Mouse (Mus musculus) forebrain, embryonic 14.5 days (tissue): ENCODE data around the gene Aff4. TPM values are rescaled to one million over a fixed set of nuclear protein-coding genes. Genes with fewer than 3 reads are reported as not detected.

Source experiments
- ATAC-seq: fragments of 200-750 bp; cut with Nextera tagmentation; 2 replicates; pipeline ENCODE4 v1.8.0; 2017; ENCODE audit warnings: mild to moderate bottlenecking, moderate library complexity
- DNase-seq: peaks from one replicate; pipeline ENCODE4 v3.0.0-alpha.2; 2015; ENCODE audit warnings: low spot score
- H3K27ac ChIP-seq: fragments of 300-500 bp; sonication (generic); 2 replicates; pipeline ENCODE4 v1.5.1; 2014; ENCODE audit warnings: low read depth, mild to moderate bottlenecking, control low read depth, low read length, moderate library complexity
- H3K27me3 ChIP-seq: fragments of 300-500 bp; sonication (generic); replicated peaks from 2 replicates; pipeline ENCODE4 v1.6.1; 2014; ENCODE audit warnings: low read length, control low read depth, mixed read lengths; ENCODE audit not compliant: control insufficient read depth, insufficient read depth
- H3K36me3 ChIP-seq: fragments of 300-500 bp; sonication (generic); 2 replicates; pipeline ENCODE4 v1.6.1; 2014; ENCODE audit warnings: low read length, control low read depth; ENCODE audit not compliant: control insufficient read depth, insufficient read depth
- H3K4me1 ChIP-seq: fragments of 300-500 bp; sonication (generic); 2 replicates; pipeline ENCODE4 v1.6.1; 2014; ENCODE audit warnings: antibody characterized with exemption, low read length, control low read depth; ENCODE audit not compliant: control insufficient read depth, insufficient read depth
- H3K4me2 ChIP-seq: fragments of 300-500 bp; sonication (generic); 2 replicates; pipeline ENCODE4 v1.6.1; 2014; ENCODE audit warnings: mild to moderate bottlenecking, control low read depth, low read length
- H3K4me3 ChIP-seq: fragments of 300-500 bp; sonication (generic); 2 replicates; pipeline ENCODE4 v1.5.1; 2014; ENCODE audit warnings: low read depth, low read length, control low read depth
- H3K9ac ChIP-seq: fragments of 300-500 bp; sonication (generic); 2 replicates; pipeline ENCODE4 v1.6.1; 2014; ENCODE audit warnings: mild to moderate bottlenecking, low read length, control low read depth, moderate library complexity
- H3K9me3 ChIP-seq: fragments of 300-500 bp; sonication (generic); replicated peaks from 2 replicates; pipeline ENCODE4 v1.6.1; 2016; ENCODE audit warnings: low read length, control low read depth, mixed read lengths; ENCODE audit not compliant: control insufficient read depth
- WGBS: fragments of 180-500 bp; shearing (Covaris S2); extraction: QIAGEN DNeasy Blood & Tissue Kit; methylation state at CpG from one replicate; pipeline ENCODE4 v1.1.7; 2014; 5-methylcytosine and 5-hydroxymethylcytosine counted together
- polyA plus RNA-seq: library from polyadenylated mRNA; unstranded; fragments of >200 nt; fragmentation: Nextera tagmentation; extraction: Ambion mirVana; gene quantifications from 2 replicates; pipeline ENCODE4 v1.2.1, GENCODE M21; 2014

The Aff4 gene
- polyA plus RNA-seq, 1 experiment from 2014 or later: 69.4 TPM

DNA sequence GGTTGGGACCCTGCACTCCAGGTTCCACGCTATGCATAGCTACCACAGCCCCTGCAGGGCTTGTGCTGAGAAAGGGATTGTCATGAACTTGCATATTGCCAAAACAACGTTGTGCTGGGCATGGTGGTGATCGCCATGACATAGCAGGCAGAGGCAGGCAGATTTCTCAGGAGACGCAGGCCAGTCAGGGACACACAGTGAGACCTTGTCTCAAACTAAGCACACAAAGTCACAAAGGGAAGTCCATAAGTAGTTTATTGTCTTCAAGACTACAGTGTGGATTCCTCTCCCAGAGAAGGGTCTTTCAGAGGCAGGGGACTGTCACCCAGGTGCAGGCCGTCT lies 78.1 kb downstream of the Aff4 start:
- no peak overlapping the region for H3K9ac ChIP-seq
- H3K4me3 ChIP-seq: no peak overlapping the region
- DNase-seq: no peak
- no peak overlapping the region for H3K4me2 ChIP-seq
- no peaks in the 10 kb centered on the region for H3K9me3 ChIP-seq
- peaks cover 7% of the 10 kb centered on the region for H3K36me3 ChIP-seq
- H3K4me1 ChIP-seq: peaks cover 8% of the 10 kb centered on the region; the same call in 1 of the 2 replicates
- no peak for ATAC-seq
- no peaks in the 10 kb centered on the region for H3K27me3 ChIP-seq
- no peak overlapping the region for H3K27ac ChIP-seq
- 92% methylated on average over 5 of the region's 5 CpGs for WGBS

GRCm38 (mm10) chr11:53429182-53429581 lies 78.5 kb downstream of the Aff4 start:
- Histone ChIP-seq H3K27me3 (no peaks in the 10 kb centered on the region), H3K4me1 (peaks cover 8% of the 10 kb centered on the region; the same call in 1 of the 2 replicates), H3K27ac (no peak overlapping the region), H3K9ac (no peak overlapping the region), H3K9me3 (no peaks in the 10 kb centered on the region), H3K36me3 (peaks cover 7% of the 10 kb centered on the region), H3K4me2 (peak overlapping the region; percentile 92), H3K4me3 (no peak overlapping the region)
- ATAC-seq (no peak), DNase-seq (no peak)

DNA sequence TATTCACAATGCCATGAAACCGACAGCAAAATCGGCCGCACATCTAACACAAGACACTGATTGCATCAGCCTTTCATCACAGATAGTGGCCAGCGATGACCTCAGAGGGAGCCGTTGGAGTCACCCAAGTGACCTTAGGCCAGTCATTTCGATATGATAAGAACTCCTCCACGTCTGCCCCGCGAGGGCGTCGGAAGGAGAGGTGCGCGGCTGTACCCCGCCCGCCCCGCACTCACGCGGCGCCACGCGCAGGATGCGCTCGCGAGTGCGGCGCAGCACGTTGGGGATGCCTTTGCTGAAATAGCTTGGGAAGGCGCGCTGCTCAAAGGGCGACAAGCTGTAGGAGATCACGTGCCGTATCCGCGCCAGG lies 79.7 kb downstream of the Aff4 start:
- Histone ChIP-seq H3K36me3 (peaks cover 7% of the 10 kb centered on the region), H3K4me2 (peak overlapping the region; percentile 92), H3K27ac (peak overlapping the region; percentile 66), H3K9ac (peak overlapping the region; percentile 88), H3K27me3 (no peaks in the 10 kb centered on the region), H3K4me3 (peak overlapping the region; percentile 92), H3K4me1 (peaks cover 8% of the 10 kb centered on the region; the same call in 1 of the 2 replicates), H3K9me3 (no peaks in the 10 kb centered on the region)
- ATAC-seq: peak; percentile 51; the same call in 1 of the 2 replicates
- DNase-seq: no peak
- under 1% methylated on average over 34 of the region's 34 CpGs for WGBS

- H3K4me2 ChIP-seq: peak within 1 kb of the TSS; percentile 92
- peak; percentile 97 for ATAC-seq
- peaks cover 8% of the 10 kb centered on the region; the same call in 1 of the 2 replicates for H3K4me1 ChIP-seq
- H3K27me3 ChIP-seq: no peaks in the 10 kb centered on the region
- peak within 1 kb of the TSS; percentile 88 for H3K9ac ChIP-seq
- H3K27ac ChIP-seq: peak within 1 kb of the TSS; percentile 67
- H3K9me3 ChIP-seq: no peaks in the 10 kb centered on the region
- peak within 1 kb of the TSS; percentile 92 for H3K4me3 ChIP-seq
- peak; percentile 100 for DNase-seq
- WGBS: under 1% methylated on average over 44 of the region's 44 CpGs
- peaks cover 7% of the 10 kb centered on the region for H3K36me3 ChIP-seq
Measured at GRCm38 (mm10) chr11:53430670-53431346, 80.2 kb downstream of the Aff4 start, which contains the start of the genes Uqcrq and Gdf9. Uqcrq (minus strand) TSS chr11:53430831. Gdf9 (plus strand) TSS chr11:53431023.

DNA sequence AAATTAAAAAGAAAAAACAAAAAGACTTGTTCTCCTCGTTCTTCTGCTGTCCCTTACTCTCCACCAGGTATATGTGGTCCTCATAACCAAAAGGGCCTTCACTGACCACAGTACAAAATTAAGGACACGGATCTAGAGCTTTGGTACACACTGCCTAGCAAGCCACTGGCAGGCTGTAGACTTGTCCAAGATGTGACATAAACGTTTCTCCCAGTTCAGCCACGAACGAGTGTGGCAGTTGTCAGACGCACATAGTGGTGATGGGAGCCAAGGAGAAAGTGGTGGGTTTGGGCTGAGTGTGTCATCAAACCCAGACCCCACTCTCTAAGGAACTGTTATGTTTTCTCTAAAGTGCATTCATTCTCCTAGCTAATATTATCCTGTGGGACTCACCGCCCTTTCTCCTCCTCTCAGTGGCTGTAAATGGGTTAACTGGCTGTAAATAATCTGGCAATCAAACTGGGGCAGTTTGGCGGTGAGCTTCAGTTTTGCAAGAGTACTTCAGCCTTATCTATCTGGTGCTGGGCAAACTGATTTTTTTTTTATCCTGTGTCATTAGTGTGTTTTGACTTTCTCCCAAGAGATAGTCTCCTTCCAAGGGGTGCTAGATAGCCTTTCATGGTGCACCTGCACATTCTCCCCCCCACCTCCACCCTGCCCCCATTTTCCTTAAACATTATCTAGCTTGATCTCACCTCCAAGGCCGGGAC lies 80.9 kb downstream of the Aff4 start:
- no peak for DNase-seq
- H3K4me2 ChIP-seq: peak overlapping the region; percentile 56
- 14% methylated on average over 9 of the region's 9 CpGs for WGBS
- H3K27ac ChIP-seq: peak overlapping the region; percentile 67
- H3K4me1 ChIP-seq: peaks cover 8% of the 10 kb centered on the region; the same call in 1 of the 2 replicates
- H3K27me3 ChIP-seq: no peaks in the 10 kb centered on the region
- H3K4me3 ChIP-seq: peak overlapping the region; percentile 92
- no peaks in the 10 kb centered on the region for H3K9me3 ChIP-seq
- ATAC-seq: peak; percentile 53
- H3K9ac ChIP-seq: peak overlapping the region; percentile 52
- H3K36me3 ChIP-seq: peaks cover 7% of the 10 kb centered on the region

- no peak for DNase-seq
- 77% methylated on average over 6 of the region's 6 CpGs for WGBS
- Histone ChIP-seq H3K9me3 (no peaks in the 10 kb centered on the region), H3K27me3 (no peaks in the 10 kb centered on the region), H3K4me2 (no peak overlapping the region), H3K27ac (no peak overlapping the region), H3K9ac (no peak overlapping the region), H3K36me3 (peaks cover 7% of the 10 kb centered on the region), H3K4me1 (peaks cover 8% of the 10 kb centered on the region; the same call in 1 of the 2 replicates), H3K4me3 (no peak overlapping the region)
- no peak for ATAC-seq
Measured at GRCm38 (mm10) chr11:53433057-53433456, 82.4 kb downstream of the Aff4 start.

GRCm38 (mm10) chr11:53435504-53435903 lies 84.9 kb downstream of the Aff4 start:
- Histone ChIP-seq H3K9me3 (no peaks in the 10 kb centered on the region), H3K4me2 (no peak overlapping the region), H3K27me3 (no peaks in the 10 kb centered on the region), H3K4me3 (no peak overlapping the region), H3K9ac (no peak overlapping the region), H3K27ac (no peak overlapping the region), H3K4me1 (peaks cover 2% of the 10 kb centered on the region; the same call in 1 of the 2 replicates), H3K36me3 (no peaks in the 10 kb centered on the region)
- 87% methylated on average over 8 of the region's 8 CpGs for WGBS
- DNase-seq (no peak), ATAC-seq (no peak)

DNA sequence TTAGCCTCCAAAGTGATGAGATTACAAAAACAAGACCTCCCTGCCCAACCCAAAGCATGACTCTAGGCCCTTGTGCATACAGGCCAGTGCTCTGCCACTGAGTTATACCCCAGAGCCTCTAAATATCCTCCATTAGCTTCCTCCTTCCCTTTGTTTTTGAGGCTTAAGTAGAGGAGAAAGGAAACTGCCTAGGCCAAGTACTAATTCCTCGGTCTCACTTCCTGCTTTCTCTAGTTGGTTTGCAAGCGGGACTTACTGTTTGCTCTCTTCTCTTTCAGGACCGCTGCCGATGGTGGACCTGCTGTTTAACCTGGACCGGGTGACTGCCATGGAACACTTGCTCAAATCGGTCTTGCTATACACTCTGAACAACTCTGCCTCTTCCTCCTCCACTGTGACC lies 85.7 kb downstream of the Aff4 start:
- DNase-seq: no peak
- no peak overlapping the region for H3K4me3 ChIP-seq
- H3K27me3 ChIP-seq: no peaks in the 10 kb centered on the region
- ATAC-seq: no peak
- H3K9me3 ChIP-seq: no peaks in the 10 kb centered on the region
- no peak overlapping the region for H3K27ac ChIP-seq
- 91% methylated on average over 6 of the region's 6 CpGs for WGBS
- no peaks in the 10 kb centered on the region for H3K36me3 ChIP-seq
- no peak overlapping the region for H3K9ac ChIP-seq
- H3K4me2 ChIP-seq: no peak overlapping the region
- H3K4me1 ChIP-seq: peaks cover 2% of the 10 kb centered on the region; the same call in 1 of the 2 replicates

DNA sequence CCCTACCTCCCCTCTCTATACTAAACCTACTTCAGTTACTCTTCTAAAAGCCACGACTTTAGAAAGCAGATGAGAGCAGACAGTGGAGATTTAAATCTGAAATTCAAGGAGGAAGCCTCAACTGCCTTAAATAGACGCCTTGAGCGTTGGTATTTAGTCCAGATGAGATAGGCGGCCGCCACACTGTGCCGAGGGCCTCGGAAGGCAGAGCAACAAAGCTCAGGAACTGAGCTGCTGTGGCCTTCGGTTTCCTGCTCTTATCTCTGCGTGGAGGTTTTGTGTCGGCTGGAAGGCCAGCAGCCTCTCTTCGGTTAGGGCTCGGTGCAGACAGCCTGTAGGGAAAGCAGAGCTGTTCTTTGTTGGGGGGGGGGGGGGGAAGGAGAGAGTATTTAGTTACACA lies 91.3 kb downstream of the Aff4 start:
- DNase-seq (no peak), ATAC-seq (no peak)
- 60% methylated on average over 12 of the region's 12 CpGs for WGBS
- H3K36me3 ChIP-seq: no peaks in the 10 kb centered on the region
- no peak overlapping the region for H3K4me3 ChIP-seq
- no peaks in the 10 kb centered on the region for H3K9me3 ChIP-seq
- H3K27ac ChIP-seq: no peak overlapping the region
- no peak overlapping the region for H3K9ac ChIP-seq
- H3K27me3 ChIP-seq: no peaks in the 10 kb centered on the region
- H3K4me1 ChIP-seq: no peaks in the 10 kb centered on the region
- H3K4me2 ChIP-seq: no peak overlapping the region
